Mouse (Mus musculus) heart, embryonic 16.5 days (tissue): ENCODE data around the gene Cd200r1. TPM values are rescaled to one million over a fixed set of nuclear protein-coding genes. Genes with fewer than 3 reads are reported as not detected.

Experiments used
- ATAC-seq: fragments of 200-750 bp; cut with Nextera tagmentation; replicated peaks from 2 replicates; pipeline ENCODE4 v1.8.0; 2017; ENCODE audit warnings: moderate number of reproducible peaks; ENCODE audit not compliant: insufficient read depth, low FRiP score; ENCODE audit errors: extremely low read depth
- H3K27ac ChIP-seq: fragments of 300-500 bp; sonication (generic); 2 replicates; pipeline ENCODE4 v1.5.1; 2014; ENCODE audit warnings: mild to moderate bottlenecking, low read length, control low read depth, moderate library complexity
- H3K27me3 ChIP-seq: fragments of 300-500 bp; sonication (generic); 2 replicates; pipeline ENCODE4 v1.6.1; 2014; ENCODE audit warnings: low read length, mixed read lengths; ENCODE audit not compliant: control insufficient read depth, insufficient read depth
- H3K36me3 ChIP-seq: fragments of 300-500 bp; sonication (generic); 2 replicates; pipeline ENCODE4 v1.6.1; 2014; ENCODE audit not compliant: control insufficient read depth, insufficient read depth
- H3K4me1 ChIP-seq: fragments of 300-500 bp; sonication (generic); 2 replicates; pipeline ENCODE4 v1.6.1; 2014; ENCODE audit warnings: low read length, mixed read lengths; ENCODE audit not compliant: control insufficient read depth, insufficient read depth
- H3K4me2 ChIP-seq: fragments of 300-500 bp; sonication (generic); 2 replicates; pipeline ENCODE4 v1.6.1; 2014; ENCODE audit warnings: low read depth, mild to moderate bottlenecking, control low read depth, low read length
- H3K4me3 ChIP-seq: fragments of 300-500 bp; sonication (generic); 2 replicates; pipeline ENCODE4 v1.5.1; 2014; ENCODE audit warnings: mild to moderate bottlenecking, control low read depth, low read length
- H3K9ac ChIP-seq: fragments of 300-500 bp; sonication (generic); 2 replicates; pipeline ENCODE4 v1.6.1; 2014; ENCODE audit warnings: low read length, control low read depth
- H3K9me3 ChIP-seq: fragments of 300-500 bp; sonication (generic); replicated peaks from 2 replicates; pipeline ENCODE4 v1.6.1; 2016; ENCODE audit warnings: low read length; ENCODE audit not compliant: control insufficient read depth
- WGBS: fragments of 180-500 bp; shearing (Covaris S2); extraction: QIAGEN DNeasy Blood & Tissue Kit; methylation state at CpG from one replicate; pipeline ENCODE4 v1.1.7; 2014; 5-methylcytosine and 5-hydroxymethylcytosine counted together
- polyA plus RNA-seq: library from polyadenylated mRNA; unstranded; fragments of >200 nt; fragmentation: Nextera tagmentation; extraction: Ambion mirVana; gene quantifications from 2 replicates; pipeline ENCODE4 v1.2.1, GENCODE M21; 2015

The Cd200r1 gene
- polyA plus RNA-seq, 1 experiment from 2014 or later = 1.4 TPM

- no peak for ATAC-seq
- Histone ChIP-seq H3K4me1 (peaks cover 15% of the 10 kb centered on the region), H3K27me3 (no peaks in the 10 kb centered on the region), H3K4me2 (no peak overlapping the region), H3K9me3 (no peaks in the 10 kb centered on the region), H3K4me3 (no peak overlapping the region), H3K27ac (no peak overlapping the region), H3K36me3 (0 out of 2 replicates have a peak, but pooled peaks cover 3% of the 10 kb centered on the region), H3K9ac (no peak overlapping the region)
- WGBS = 42% methylated on average over 3 of the region's 3 CpGs
Measured at GRCm38 (mm10) chr16:44748007-44748406, 17.5 kb upstream of the Cd200r1 start.

GRCm38 (mm10) chr16:44757700-44758099 lies 7.8 kb upstream of the Cd200r1 start:
- no peaks in the 10 kb centered on the region for H3K36me3 ChIP-seq
- 75% methylated on average over 8 of the region's 8 CpGs for WGBS

GRCm38 (mm10) chr16:44761811-44762210 lies 3.7 kb upstream of the Cd200r1 start:
- H3K4me3 ChIP-seq = no peak overlapping the region
- H3K9me3 ChIP-seq = no peaks in the 10 kb centered on the region
- no peaks in the 10 kb centered on the region for H3K36me3 ChIP-seq
- no peak overlapping the region for H3K9ac ChIP-seq
- H3K4me1 ChIP-seq = no peaks in the 10 kb centered on the region
- H3K27ac ChIP-seq = no peak overlapping the region
- no peak overlapping the region for H3K4me2 ChIP-seq
- no peaks in the 10 kb centered on the region for H3K27me3 ChIP-seq
- ATAC-seq = no peak
- WGBS = 63% methylated on average over 1 of the region's 1 CpGs

More at GRCm38 (mm10) chr16:44757700-44758099, 7.8 kb upstream of the Cd200r1 start:
- H3K27ac ChIP-seq = no peak overlapping the region
- H3K4me2 ChIP-seq = no peak overlapping the region
- no peak overlapping the region for H3K9ac ChIP-seq
- no peaks in the 10 kb centered on the region for H3K27me3 ChIP-seq
- H3K4me3 ChIP-seq = no peak overlapping the region
- no peaks in the 10 kb centered on the region for H3K9me3 ChIP-seq
- no peak for ATAC-seq
- H3K4me1 ChIP-seq = no peaks in the 10 kb centered on the region

- no peaks in the 10 kb centered on the region for H3K4me1 ChIP-seq
- H3K9ac ChIP-seq = no peak overlapping the region
- H3K4me2 ChIP-seq = peak overlapping the region; percentile 54
- H3K27ac ChIP-seq = no peak overlapping the region
- no peaks in the 10 kb centered on the region for H3K27me3 ChIP-seq
- H3K4me3 ChIP-seq = no peak overlapping the region
- H3K9me3 ChIP-seq = no peaks in the 10 kb centered on the region
- no peak for ATAC-seq
- H3K36me3 ChIP-seq = no peaks in the 10 kb centered on the region
- 67% methylated on average over 9 of the region's 9 CpGs for WGBS
Measured at GRCm38 (mm10) chr16:44766320-44766892, 870 bp downstream of the Cd200r1 start.

GRCm38 (mm10) chr16:44767506-44767905 lies 2.0 kb downstream of the Cd200r1 start:
- 82% methylated on average over 7 of the region's 7 CpGs for WGBS
- H3K27me3 ChIP-seq = no peaks in the 10 kb centered on the region
- H3K9me3 ChIP-seq = no peaks in the 10 kb centered on the region
- no peak overlapping the region for H3K4me3 ChIP-seq
- H3K9ac ChIP-seq = no peak overlapping the region
- no peak overlapping the region for H3K4me2 ChIP-seq
- H3K36me3 ChIP-seq = no peaks in the 10 kb centered on the region
- no peaks in the 10 kb centered on the region for H3K4me1 ChIP-seq
- ATAC-seq = no peak
- H3K27ac ChIP-seq = no peak overlapping the region

- Histone ChIP-seq H3K36me3 (no peaks in the 10 kb centered on the region), H3K9ac (no peak overlapping the region), H3K4me2 (no peak overlapping the region), H3K27ac (no peak overlapping the region), H3K4me3 (no peak overlapping the region), H3K27me3 (no peaks in the 10 kb centered on the region), H3K9me3 (no peaks in the 10 kb centered on the region), H3K4me1 (no peaks in the 10 kb centered on the region)
- ATAC-seq = no peak
- 43% methylated on average over 2 of the region's 2 CpGs for WGBS
Measured at GRCm38 (mm10) chr16:44767967-44768366, 2.4 kb downstream of the Cd200r1 start.

GRCm38 (mm10) chr16:44772577-44772976 lies 7.0 kb downstream of the Cd200r1 start:
- 67% methylated on average over 6 of the region's 6 CpGs for WGBS
- H3K9me3 ChIP-seq = no peaks in the 10 kb centered on the region

GRCm38 (mm10) chr16:44773673-44774072 lies 8.1 kb downstream of the Cd200r1 start:
- no peak overlapping the region for H3K9ac ChIP-seq
- no peak overlapping the region for H3K4me3 ChIP-seq
- no peaks in the 10 kb centered on the region for H3K36me3 ChIP-seq
- 73% methylated on average over 3 of the region's 3 CpGs for WGBS
- H3K4me2 ChIP-seq = no peak overlapping the region
- no peaks in the 10 kb centered on the region for H3K4me1 ChIP-seq
- H3K9me3 ChIP-seq = no peaks in the 10 kb centered on the region
- no peak overlapping the region for H3K27ac ChIP-seq
- no peaks in the 10 kb centered on the region for H3K27me3 ChIP-seq
- no peak for ATAC-seq

More at GRCm38 (mm10) chr16:44772577-44772976, 7.0 kb downstream of the Cd200r1 start:
- Histone ChIP-seq H3K4me3 (no peak overlapping the region), H3K27ac (no peak overlapping the region), H3K36me3 (no peaks in the 10 kb centered on the region), H3K9ac (no peak overlapping the region), H3K27me3 (no peaks in the 10 kb centered on the region), H3K4me1 (no peaks in the 10 kb centered on the region), H3K4me2 (no peak overlapping the region)
- no peak for ATAC-seq

GRCm38 (mm10) chr16:44774201-44774600 lies 8.7 kb downstream of the Cd200r1 start:
- Histone ChIP-seq H3K27me3 (no peaks in the 10 kb centered on the region), H3K4me2 (no peak overlapping the region), H3K4me3 (no peak overlapping the region), H3K9ac (no peak overlapping the region), H3K4me1 (no peaks in the 10 kb centered on the region), H3K36me3 (no peaks in the 10 kb centered on the region), H3K9me3 (no peaks in the 10 kb centered on the region), H3K27ac (no peak overlapping the region)
- WGBS = 84% methylated on average over 6 of the region's 6 CpGs
- no peak for ATAC-seq
